Mouse (Mus musculus) limb, embryonic 15.5 days (tissue): ENCODE measurements at regions not wholly inside any gene's neighbourhood (a gene's known extent, or its start where the extent isn't known, plus 50 kb on each side); places are given as distances from the start of the nearest gene placed in this dataset.

Source experiments
- ATAC-seq: fragments of 200-750 bp; cut with Nextera tagmentation; 2 replicates; pipeline ENCODE4 v1.8.0; 2017; ENCODE audit warnings: low read depth, moderate TSS enrichment; ENCODE audit not compliant: insufficient number of reproducible peaks, low FRiP score, low TSS enrichment
- H3K27ac ChIP-seq: fragments of 300-500 bp; sonication (generic); 2 replicates; pipeline ENCODE4 v1.5.1; 2015; ENCODE audit warnings: moderate library complexity, mild to moderate bottlenecking, inconsistent platforms
- H3K27me3 ChIP-seq: fragments of 300-500 bp; sonication (generic); 2 replicates; pipeline ENCODE4 v1.6.1; 2015; ENCODE audit warnings: inconsistent platforms
- H3K36me3 ChIP-seq: fragments of 300-500 bp; sonication (generic); 2 replicates; pipeline ENCODE4 v1.6.1; 2015; ENCODE audit warnings: inconsistent platforms
- H3K4me1 ChIP-seq: fragments of 300-500 bp; sonication (generic); 2 replicates; pipeline ENCODE4 v1.6.1; 2015; ENCODE audit warnings: inconsistent platforms
- H3K4me2 ChIP-seq: fragments of 300-500 bp; sonication (generic); 2 replicates; pipeline ENCODE4 v1.6.1; 2015; ENCODE audit warnings: mild to moderate bottlenecking, inconsistent platforms
- H3K4me3 ChIP-seq: fragments of 300-500 bp; sonication (generic); 2 replicates; pipeline ENCODE4 v1.5.1; 2015; ENCODE audit warnings: mild to moderate bottlenecking, inconsistent platforms
- H3K9ac ChIP-seq: fragments of 300-500 bp; sonication (generic); 2 replicates; pipeline ENCODE4 v1.6.1; 2015; ENCODE audit warnings: inconsistent platforms
- H3K9me3 ChIP-seq: fragments of 300-500 bp; sonication (generic); 2 replicates; pipeline ENCODE4 v1.6.1; 2016; ENCODE audit warnings: inconsistent platforms
- WGBS: fragments of 180-500 bp; shearing (Covaris S2); methylation state at CpG from one replicate; pipeline ENCODE4 v1.1.7; 2015; 5-methylcytosine and 5-hydroxymethylcytosine counted together

DNA sequence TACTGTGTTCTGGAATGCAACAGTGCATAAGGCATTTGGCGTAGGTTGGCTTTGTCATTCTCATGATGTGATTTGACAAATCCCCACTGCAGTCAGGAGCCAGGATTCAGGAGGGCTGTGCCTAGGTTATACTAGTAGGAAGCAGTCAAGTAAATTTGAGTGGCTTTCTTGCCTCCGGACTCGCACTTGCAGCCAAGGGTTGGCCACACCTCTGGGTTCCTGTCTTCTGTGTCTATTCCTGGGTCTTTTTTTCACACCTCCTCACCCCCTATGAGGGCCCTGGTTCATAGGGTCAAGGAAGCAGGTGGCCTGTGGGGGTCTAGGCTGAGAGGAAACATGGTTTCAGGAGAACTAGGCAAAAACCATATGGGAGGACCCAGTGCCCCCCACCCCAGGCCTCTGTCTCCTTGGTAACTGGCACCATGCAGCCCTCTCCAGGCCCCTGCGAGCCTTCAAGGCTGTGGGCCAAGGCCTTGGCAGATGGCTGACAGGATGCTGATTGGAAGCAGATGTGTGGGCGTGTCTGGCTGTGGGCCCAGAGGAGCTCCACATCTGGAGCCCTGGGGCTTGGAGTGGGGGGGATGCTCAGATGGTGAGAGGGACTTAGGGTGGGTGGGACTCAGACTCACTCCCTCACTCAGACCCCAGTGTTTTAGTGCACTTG is 195.7 kb downstream of the Rgs3 start:
- Histone ChIP-seq H3K4me3 (no peak overlapping the region), H3K36me3 (no peaks in the 10 kb centered on the region), H3K4me2 (peak overlapping the region; percentile 25; the same call in 1 of the 2 replicates), H3K27me3 (no peaks in the 10 kb centered on the region), H3K27ac (peak overlapping the region; percentile 86), H3K9ac (no peak overlapping the region), H3K4me1 (peaks cover 54% of the 10 kb centered on the region), H3K9me3 (no peaks in the 10 kb centered on the region)
- ATAC-seq = peak; percentile 89
- whole genome bisulfite sequencing = 21% methylated on average over 5 of the region's 5 CpGs

DNA sequence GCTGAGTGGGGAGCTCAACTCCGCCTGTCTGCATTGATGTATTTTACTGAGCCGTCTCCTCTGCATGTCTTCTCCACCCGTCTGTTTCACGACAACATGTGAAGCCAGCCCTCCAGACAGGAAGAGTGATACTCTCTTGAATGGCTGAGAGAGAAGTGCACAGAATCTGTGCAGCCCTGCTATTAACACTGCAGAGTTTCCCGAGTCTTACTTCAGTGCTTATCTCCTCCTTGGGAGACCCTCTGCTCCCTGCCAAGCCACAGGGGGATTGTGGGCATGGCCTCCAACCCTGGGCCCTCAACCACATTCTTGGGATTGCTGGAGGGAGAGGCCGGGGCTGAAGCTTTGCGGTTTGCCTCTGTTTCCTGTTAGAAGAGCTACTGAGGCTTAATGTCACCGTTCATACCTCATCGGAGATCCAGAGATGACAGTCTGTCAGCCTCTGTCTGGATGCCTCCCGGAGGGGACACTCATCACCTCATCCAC is 197.1 kb downstream of the Rgs3 start:
- Histone ChIP-seq H3K36me3 (no peaks in the 10 kb centered on the region), H3K4me1 (peaks cover 67% of the 10 kb centered on the region), H3K9me3 (no peaks in the 10 kb centered on the region), H3K4me3 (no peak overlapping the region), H3K9ac (no peak overlapping the region), H3K4me2 (no peak overlapping the region), H3K27ac (peak overlapping the region; percentile 86), H3K27me3 (no peaks in the 10 kb centered on the region)
- ATAC-seq = no peak
- WGBS = 21% methylated on average over 10 of the region's 10 CpGs

DNA sequence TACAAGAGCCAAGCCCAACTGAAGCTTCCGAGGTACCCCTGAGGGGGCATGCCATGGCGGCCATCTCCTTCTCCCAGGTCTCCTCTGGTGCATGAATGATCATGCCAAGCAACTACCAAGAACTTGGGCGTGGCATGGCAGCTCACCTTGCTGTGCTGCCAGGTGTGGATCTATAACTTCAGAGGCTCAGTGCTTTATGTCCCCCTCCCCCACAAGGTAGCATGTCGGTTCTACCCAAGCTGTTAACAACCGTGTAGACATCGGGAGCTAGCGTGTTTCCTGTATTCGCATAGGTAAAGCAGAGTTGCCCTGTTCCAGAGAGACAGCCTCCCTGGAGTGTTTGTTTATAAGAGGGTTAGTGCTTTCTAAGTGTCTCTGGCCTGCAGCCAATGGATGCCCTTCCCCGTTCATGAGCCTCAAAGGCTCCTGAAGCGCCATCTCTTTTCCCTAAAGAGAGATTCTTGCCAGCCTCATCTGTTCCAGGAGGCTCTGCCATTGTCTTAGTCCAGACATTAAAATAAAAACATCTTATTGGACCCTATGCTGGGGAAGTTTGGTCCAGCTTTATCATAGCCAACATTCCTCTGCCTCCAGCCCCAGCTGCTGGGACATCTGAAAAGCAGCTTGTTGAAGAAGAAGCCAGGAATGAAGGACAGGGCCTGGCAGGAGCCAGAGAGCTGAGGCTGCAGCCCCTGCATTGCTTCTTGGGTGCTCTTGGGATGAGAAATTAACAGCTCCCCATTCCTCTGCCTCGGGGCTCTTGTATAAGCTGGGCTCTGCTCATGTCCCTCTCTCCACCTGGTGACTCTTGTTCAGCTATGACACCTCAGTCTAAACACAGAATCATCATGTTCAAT is 201.3 kb downstream of the Rgs3 start:
- H3K9ac ChIP-seq = no peak overlapping the region
- no peak overlapping the region for H3K4me2 ChIP-seq
- H3K4me3 ChIP-seq = no peak overlapping the region
- no peaks in the 10 kb centered on the region for H3K27me3 ChIP-seq
- H3K36me3 ChIP-seq = no peaks in the 10 kb centered on the region
- H3K4me1 ChIP-seq = peaks cover 46% of the 10 kb centered on the region
- 54% methylated on average over 11 of the region's 11 CpGs for WGBS
- H3K27ac ChIP-seq = peak overlapping the region; percentile 34
- no peak for ATAC-seq
- H3K9me3 ChIP-seq = no peaks in the 10 kb centered on the region

GRCm38 (mm10) chr4:62761672-62762071 is 202.0 kb downstream of the Rgs3 start:
- H3K4me3 ChIP-seq = no peak overlapping the region
- 5% methylated on average over 1 of the region's 1 CpGs for WGBS
- ATAC-seq = no peak
- peak overlapping the region; percentile 34 for H3K27ac ChIP-seq
- H3K4me1 ChIP-seq = peaks cover 39% of the 10 kb centered on the region
- H3K4me2 ChIP-seq = no peak overlapping the region
- no peaks in the 10 kb centered on the region for H3K27me3 ChIP-seq
- H3K9me3 ChIP-seq = no peaks in the 10 kb centered on the region
- no peak overlapping the region for H3K9ac ChIP-seq
- H3K36me3 ChIP-seq = no peaks in the 10 kb centered on the region

DNA sequence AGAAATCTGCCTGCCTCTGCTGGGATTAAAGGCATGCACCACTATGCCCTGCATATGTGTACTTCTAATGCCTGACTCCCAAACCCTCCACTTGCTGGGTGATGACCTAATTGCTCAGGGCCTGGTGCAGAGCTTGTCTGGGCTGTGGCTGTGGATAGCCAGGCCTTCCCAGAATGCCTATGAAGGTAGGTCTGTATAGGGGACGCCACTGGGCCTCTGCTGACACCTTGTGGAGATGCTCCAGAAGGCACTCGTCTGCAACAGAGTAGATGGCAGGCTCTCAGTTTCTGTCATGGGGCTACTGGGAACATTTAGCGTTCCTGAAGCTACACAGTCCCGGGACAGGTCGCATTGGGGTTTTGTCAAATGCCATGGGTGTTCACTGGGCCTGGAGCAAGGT is 201.4 kb upstream of the Zfp618 start:
- Histone ChIP-seq H3K4me3 (no peak overlapping the region), H3K4me1 (peaks cover 18% of the 10 kb centered on the region), H3K27ac (no peak overlapping the region), H3K4me2 (no peak overlapping the region), H3K27me3 (no peaks in the 10 kb centered on the region), H3K9ac (no peak overlapping the region), H3K36me3 (no peaks in the 10 kb centered on the region), H3K9me3 (no peaks in the 10 kb centered on the region)
- peak; percentile 80 for ATAC-seq
- 16% methylated on average over 5 of the region's 5 CpGs for WGBS

GRCm38 (mm10) chr4:62769469-62770234 is 195.7 kb upstream of the Zfp618 start:
- H3K27ac ChIP-seq = no peak overlapping the region
- no peaks in the 10 kb centered on the region for H3K4me1 ChIP-seq
- H3K9ac ChIP-seq = no peak overlapping the region
- no peak for ATAC-seq
- no peak overlapping the region for H3K4me3 ChIP-seq
- WGBS = 52% methylated on average over 10 of the region's 10 CpGs
- no peaks in the 10 kb centered on the region for H3K9me3 ChIP-seq
- no peaks in the 10 kb centered on the region for H3K36me3 ChIP-seq
- no peaks in the 10 kb centered on the region for H3K27me3 ChIP-seq
- no peak overlapping the region for H3K4me2 ChIP-seq

DNA sequence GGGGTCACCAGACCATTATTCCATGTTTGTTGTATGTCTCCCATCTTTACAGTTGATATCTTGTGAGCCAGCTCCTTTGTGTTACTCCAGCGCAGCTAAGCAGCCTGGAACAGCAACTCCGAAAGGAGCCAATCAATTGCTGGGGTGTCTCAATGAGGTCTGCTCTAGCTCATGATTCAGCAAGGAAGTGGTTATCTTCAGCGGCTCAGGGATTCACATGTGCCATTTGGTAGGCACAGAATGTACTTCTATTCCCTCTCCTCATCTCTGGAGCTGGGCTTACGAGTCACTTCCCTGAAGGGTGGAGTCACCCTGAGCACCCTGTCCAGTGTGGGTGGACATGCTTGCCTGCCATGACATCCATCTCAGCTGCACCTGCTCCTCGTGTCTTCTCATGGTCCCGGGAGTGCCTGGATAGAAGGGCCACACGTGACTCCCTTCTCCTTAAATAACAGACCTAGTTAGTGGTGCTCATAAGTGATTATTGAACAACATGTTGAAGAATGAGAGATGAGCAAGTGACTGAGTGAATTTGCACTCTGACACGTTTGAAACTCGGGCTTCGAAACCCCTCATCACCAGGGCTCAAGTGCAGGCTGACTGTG is 190.3 kb upstream of the Zfp618 start:
- 82% methylated on average over 10 of the region's 10 CpGs for WGBS
- Histone ChIP-seq H3K4me3 (no peak overlapping the region), H3K27me3 (0 out of 2 replicates have a peak, but pooled peaks cover 4% of the 10 kb centered on the region), H3K4me2 (no peak overlapping the region), H3K27ac (no peak overlapping the region), H3K9me3 (no peaks in the 10 kb centered on the region), H3K9ac (no peak overlapping the region), H3K36me3 (no peaks in the 10 kb centered on the region), H3K4me1 (no peaks in the 10 kb centered on the region)
- no peak for ATAC-seq

DNA sequence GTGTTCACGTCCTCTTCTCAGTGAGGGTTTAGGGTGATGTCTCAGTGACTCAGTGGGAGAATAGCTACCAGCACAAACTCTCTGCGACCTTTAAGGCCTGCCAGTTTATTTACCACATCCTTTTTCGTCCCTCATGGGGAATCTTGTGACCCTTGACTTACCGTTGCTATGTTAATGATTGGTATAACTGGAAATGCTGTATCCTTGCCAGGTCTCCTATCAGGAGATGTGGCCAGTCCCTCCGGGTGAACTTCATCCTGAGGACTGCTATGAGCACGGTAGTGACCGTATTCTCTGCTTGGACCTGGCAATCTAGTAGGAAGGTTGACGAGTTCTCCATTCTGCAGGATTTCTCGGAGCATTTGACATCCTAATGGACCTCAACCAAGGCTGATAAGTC is 188.5 kb upstream of the Zfp618 start:
- Histone ChIP-seq H3K4me3 (no peak overlapping the region), H3K4me2 (no peak overlapping the region), H3K36me3 (no peaks in the 10 kb centered on the region), H3K9me3 (no peaks in the 10 kb centered on the region), H3K27me3 (peaks cover 10% of the 10 kb centered on the region; the same call in 1 of the 2 replicates), H3K9ac (no peak overlapping the region), H3K27ac (no peak overlapping the region), H3K4me1 (peaks cover 10% of the 10 kb centered on the region; the same call in 1 of the 2 replicates)
- ATAC-seq = no peak
- WGBS = 88% methylated on average over 9 of the region's 9 CpGs

DNA sequence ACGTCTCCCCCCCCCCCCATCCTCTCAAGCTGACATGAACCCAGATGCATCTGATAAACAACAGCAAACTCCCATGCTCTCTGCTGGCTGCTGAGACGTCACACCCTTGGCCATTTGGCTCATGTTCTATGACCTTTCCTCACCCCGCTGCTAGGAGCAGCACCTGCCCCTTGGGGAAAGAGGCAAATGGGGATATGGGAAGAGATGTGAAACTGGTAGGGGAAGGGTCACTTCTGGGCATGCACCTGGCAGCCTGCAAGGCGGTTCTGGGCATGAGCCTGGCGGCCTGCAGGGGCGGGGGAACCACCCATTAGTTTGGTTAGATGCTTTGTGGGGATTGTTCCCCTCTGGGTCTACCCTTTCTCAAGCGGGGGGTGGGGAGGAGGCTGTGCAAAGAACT is 187.9 kb upstream of the Zfp618 start:
- Histone ChIP-seq H3K4me1 (peaks cover 10% of the 10 kb centered on the region; the same call in 1 of the 2 replicates), H3K4me3 (no peak overlapping the region), H3K27me3 (peaks cover 14% of the 10 kb centered on the region; the same call in 1 of the 2 replicates), H3K4me2 (no peak overlapping the region), H3K9me3 (no peaks in the 10 kb centered on the region), H3K27ac (no peak overlapping the region), H3K9ac (no peak overlapping the region), H3K36me3 (no peaks in the 10 kb centered on the region)
- no peak for ATAC-seq
- 65% methylated on average over 7 of the region's 7 CpGs for WGBS

GRCm38 (mm10) chr4:62778621-62779020 is 186.8 kb upstream of the Zfp618 start:
- no peak for ATAC-seq
- Histone ChIP-seq H3K4me3 (no peak overlapping the region), H3K9me3 (no peaks in the 10 kb centered on the region), H3K27ac (no peak overlapping the region), H3K4me1 (peaks cover 10% of the 10 kb centered on the region; the same call in 1 of the 2 replicates), H3K9ac (no peak overlapping the region), H3K36me3 (no peaks in the 10 kb centered on the region), H3K4me2 (no peak overlapping the region), H3K27me3 (peaks cover 25% of the 10 kb centered on the region)
- WGBS = 78% methylated on average over 5 of the region's 5 CpGs

- peak; percentile 64; the same call in 1 of the 2 replicates for ATAC-seq
- peak overlapping the region; percentile 41 for H3K4me3 ChIP-seq
- WGBS = 1% methylated on average over 15 of the region's 15 CpGs
- no peak overlapping the region for H3K27ac ChIP-seq
- no peak overlapping the region for H3K9ac ChIP-seq
- no peaks in the 10 kb centered on the region for H3K36me3 ChIP-seq
- H3K27me3 ChIP-seq = peaks cover 27% of the 10 kb centered on the region
- H3K4me2 ChIP-seq = peak overlapping the region; percentile 69
- H3K9me3 ChIP-seq = no peaks in the 10 kb centered on the region
- peaks cover 10% of the 10 kb centered on the region; the same call in 1 of the 2 replicates for H3K4me1 ChIP-seq
Observed at GRCm38 (mm10) chr4:62780409-62780808, 185.0 kb upstream of the Zfp618 start.
